Mouse (Mus musculus) liver, postnatal 0 days (tissue): ENCODE measurements around the gene Mlxip.

ENCODE experiments used
- CTCF ChIP-seq: sonication (generic); IDR thresholded peaks from 2 replicates; pipeline ENCODE4 v1.5.1; 2016; ENCODE audit warnings: antibody characterized with exemption, low read depth
- EP300 ChIP-seq: IDR thresholded peaks from 2 replicates; pipeline ENCODE4 v1.6.1; 2016; ENCODE audit warnings: antibody characterized with exemption, low read depth, mild to moderate bottlenecking

DNA sequence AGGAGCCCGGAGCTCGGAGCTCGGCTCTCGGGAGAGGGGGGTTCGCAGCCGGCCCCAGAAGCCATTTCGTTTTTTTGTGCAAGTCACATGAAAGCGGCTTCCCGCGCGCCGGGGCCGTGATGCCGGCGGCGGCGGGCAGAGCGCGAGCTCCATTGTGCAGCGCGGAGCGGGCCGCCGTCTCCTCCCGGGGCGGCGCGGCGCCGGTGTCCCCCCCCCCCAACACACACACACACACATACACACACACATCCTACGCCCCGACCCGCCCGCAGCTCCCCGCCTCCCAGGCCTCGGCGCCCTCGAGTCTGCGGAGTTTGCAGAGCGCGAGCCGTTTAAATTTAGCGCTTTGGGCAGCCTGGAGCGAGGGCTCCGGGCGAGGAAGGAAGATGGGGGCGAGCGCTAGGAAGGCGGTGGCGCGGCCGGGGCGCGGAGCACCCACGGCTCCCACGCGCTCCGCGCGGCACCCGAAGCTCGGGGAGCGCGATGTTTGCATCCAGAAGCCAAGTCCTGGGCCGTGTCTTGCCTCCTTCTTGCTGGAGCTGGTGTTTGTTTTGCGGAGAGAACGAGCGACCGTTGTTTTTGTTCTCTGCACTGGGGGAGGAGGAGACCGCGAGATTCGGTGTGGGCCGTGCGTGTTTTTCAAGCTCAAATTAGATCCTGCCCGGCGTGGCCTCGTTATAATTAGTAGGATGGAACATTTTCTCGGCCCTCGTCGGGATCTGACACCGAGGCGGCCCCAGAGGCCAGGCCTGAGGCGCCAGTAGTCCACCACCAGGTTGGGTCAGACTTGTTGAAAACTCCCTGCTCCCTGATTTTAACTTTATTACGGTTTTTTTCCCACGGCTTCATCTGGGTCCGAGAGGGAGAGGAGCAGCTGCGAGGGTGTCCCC, 49.4 kb upstream of the Mlxip start:
- TF ChIP-seq EP300 (no peak), CTCF (no peak)
